Comparison of ENCODE assay signal across 8 mouse cellular contexts in the genomic region with DNA sequence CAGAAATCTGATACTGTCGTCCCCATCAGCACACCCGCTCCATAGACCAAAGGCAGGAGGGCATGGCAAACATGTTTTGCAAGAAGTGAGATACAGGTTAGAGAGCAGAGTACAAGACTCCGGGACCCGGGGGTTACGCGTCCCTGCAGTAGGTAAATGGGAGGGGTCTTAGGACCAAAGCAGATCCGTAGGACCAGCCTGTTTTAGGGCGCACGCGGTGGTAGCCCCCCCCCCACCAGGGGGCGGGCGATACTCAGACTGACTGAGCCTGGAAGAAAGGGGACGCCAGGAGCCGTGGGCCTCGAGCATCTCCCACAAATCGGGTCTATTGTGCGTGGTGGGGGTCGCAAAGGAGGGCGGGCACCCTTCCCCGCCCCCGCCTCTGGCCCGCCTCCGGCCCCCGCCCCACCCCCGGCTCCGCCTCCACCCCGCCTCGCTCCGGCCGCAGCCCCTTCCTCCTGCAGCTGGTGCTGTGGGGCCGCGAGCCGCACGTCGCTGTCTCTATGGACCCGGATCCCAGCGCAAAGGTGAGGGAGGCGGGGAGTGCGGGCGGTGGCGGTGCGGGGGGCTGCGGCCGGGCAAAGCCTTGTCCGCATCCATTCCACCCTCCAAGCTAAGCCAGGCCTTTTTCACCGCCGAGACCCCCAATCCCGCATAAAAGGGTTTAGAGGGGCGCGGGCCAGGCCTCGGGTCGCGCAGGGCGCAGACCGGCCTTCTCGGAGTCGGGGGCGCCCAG. TPM values are rescaled to one million over a fixed set of nuclear protein-coding genes. Genes with fewer than 3 reads are reported as not detected.
DNase-seq lines count a peak whose midpoint lies in the region; ATAC-seq and TF ChIP-seq lines count a peak whose summit lies in the region.

Sema4g (plus strand) TSS at position 271 of the 736 bp plus-strand sequence.

- H3K27me3 ChIP-seq in ES-Bruce4 (ENCODE audit: control insufficient read depth, insufficient read depth, low read length, poor library complexity, severe bottlenecking) = no peaks in the 10 kb centered on the region
- peaks cover 2% of the 10 kb centered on the region; the same call in 1 of the 2 replicates for H3K27me3 ChIP-seq in thymus, adult 2 months (ENCODE audit: control insufficient read depth, insufficient read depth, low read length)

- H3K4me1 ChIP-seq in ES-Bruce4 (ENCODE audit: control insufficient read depth, insufficient read depth, low read length) = peaks cover 12% of the 10 kb centered on the region
- H3K4me1 ChIP-seq in thymus, adult 2 months (replicated peaks; ENCODE audit: control insufficient read depth, insufficient read depth, low read length) = peaks cover 20% of the 10 kb centered on the region

- 2% methylated on average over 58 of the region's 58 CpGs for WGBS in thymus, adult 2 months

- no peak for TF ChIP-seq POLR2A in ES-Bruce4 (IDR thresholded peaks at IDR 0.05; ENCODE audit: insufficient read depth, low read length)
- TF ChIP-seq POLR2A in thymus, adult 2 months (IDR thresholded peaks at IDR 0.05; ENCODE audit: control insufficient read depth, extremely low read depth, insufficient read depth, low read length, poor library complexity) = no peak

- no peak for TF ChIP-seq EP300 in ES-Bruce4 (IDR thresholded peaks at IDR 0.05; ENCODE audit: insufficient read depth, low read depth, low read length)

- peak within 1 kb of the TSS; percentile 66 for H3K9ac ChIP-seq in ES-Bruce4 (ENCODE audit: low read depth, poor library complexity, severe bottlenecking)

- peak within 1 kb of the TSS; percentile 84 for H3K4me3 ChIP-seq in ES-Bruce4 (ENCODE audit: low read depth, low read length)
- H3K4me3 ChIP-seq in thymus, adult 2 months (ENCODE audit: control insufficient read depth, insufficient read depth, low read length) = peak within 1 kb of the TSS; percentile 43

- no peaks in the 10 kb centered on the region for H3K36me3 ChIP-seq in ES-Bruce4 (ENCODE audit: control insufficient read depth, insufficient read depth, low read length, poor library complexity, severe bottlenecking)
- H3K36me3 ChIP-seq in thymus, adult 2 months (ENCODE audit: control insufficient read depth, insufficient read depth, low read length) = no peaks in the 10 kb centered on the region

- no peak within 1 kb of the TSS for H3K27ac ChIP-seq in ES-Bruce4 (ENCODE audit: insufficient read depth, low read length)
- H3K27ac ChIP-seq in thymus, adult 2 months (ENCODE audit: control insufficient read depth, insufficient read depth, low read length) = no peak within 1 kb of the TSS

- intact Hi-C loops in heart, postnatal 10 days (cut with DNase I) = no loop called here

- H3K9me3 ChIP-seq in ES-Bruce4 (replicated peaks; ENCODE audit: control insufficient read depth, insufficient read depth, low read length, poor library complexity, severe bottlenecking) = no peaks in the 10 kb centered on the region

- peak; percentile 9 for TF ChIP-seq CTCF in ES-Bruce4 (IDR thresholded peaks at IDR 0.05; ENCODE audit: low read depth, low read length)
- TF ChIP-seq CTCF in thymus, adult 2 months (IDR thresholded peaks at IDR 0.05; ENCODE audit: borderline replicate concordance, control insufficient read depth, extremely low read depth, insufficient read depth, low read length, poor library complexity) = peak; percentile 47; the same call in 1 of the 2 replicates

- DNase-seq in adrenal gland, adult 2 months = peak; percentile 53
- DNase-seq in adrenal gland, adult 8-10 months = no peak
- peak; percentile 70 for DNase-seq in embryo, embryonic 10 days (ENCODE audit: low spot score)
- peak; percentile 25 to 50 for DNase-seq in heart, postnatal 10 days
- peak; percentile 60 to 71 for DNase-seq in layer of hippocampus, postnatal 10 days (ENCODE audit: low spot score in 2 of 2)
- DNase-seq in thymus, adult 2 months = peak; percentile 46

- 0 out of 2 replicates have a peak, but pooled peaks have one; percentile 29 for ATAC-seq in megakaryocyte progenitor cell, adult 5-6 weeks (replicated peaks; ENCODE audit: poor library complexity)

RNA-seq across cellular contexts. Expression of gene Sema4g, which starts in this region (rescaled TPM):
- 1 to 10 TPM; 6.3 to 7.7 TPM for total RNA-seq in adrenal gland, adult 2 months (2021)
- 9.4 and 13.4 TPM in 2 replicates for polyA plus RNA-seq in adrenal gland, adult 2 months (2012; rRNA removed)
- total RNA-seq in adrenal gland, adult 8-10 months (2022) = 10 to 100 TPM in 2 of 4 experiments, 1 to 10 TPM in 2; 4.3 to 14.9 (median 10.2) TPM
- polyA plus RNA-seq in ES-Bruce4 (2011; ENCODE audit: insufficient read depth, insufficient read length, low read depth, missing spikeins) = 15.7 and 24.6 TPM in 2 replicates
- total RNA-seq in heart, postnatal 10 days (2021) = 1 to 10 TPM; 1.1 TPM
- 10 to 100 TPM; 61.8 to 69.2 TPM for total RNA-seq in layer of hippocampus, postnatal 10 days (2021)
- total RNA-seq in megakaryocyte progenitor cell, adult 5-6 weeks (2015) = 0.15 and 0.30 TPM in 2 replicates
- total RNA-seq in megakaryocyte progenitor cell, adult 5-6 weeks (2017) = 0.03 TPM in 1 of 2 replicates, not detected in the other
- polyA plus RNA-seq in thymus, adult 2 months (2012; rRNA removed) = 13.7 TPM in 2 replicates

Comparison
In these comparisons a context has a peak if more than half of its experiments do, and no peak if none do; other contexts are left out.
1. Peak in ATAC-seq in megakaryocyte progenitor cell, adult 5-6 weeks; RNA of the gene not detected or under 1 TPM.